Mouse (Mus musculus) testis, adult 2 months (tissue): Measurements from ENCODE around the gene Plpp1. TPM values are rescaled to one million over a fixed set of nuclear protein-coding genes. Genes with fewer than 3 reads are reported as not detected.

ENCODE experiments used
- H3K27ac ChIP-seq: fragments of 200-500 bp; 2 replicates; pipeline ENCODE4 v1.5.1; 2012; ENCODE audit warnings: low read depth, low read length; ENCODE audit not compliant: control insufficient read depth, insufficient read depth
- H3K27me3 ChIP-seq: fragments of 200-500 bp; 2 replicates; pipeline ENCODE4 v1.6.1; 2012; ENCODE audit warnings: mild to moderate bottlenecking, low read length, moderate library complexity; ENCODE audit not compliant: control insufficient read depth, insufficient read depth
- H3K36me3 ChIP-seq: fragments of 200-500 bp; 2 replicates; pipeline ENCODE4 v1.6.1; 2012; ENCODE audit warnings: mild to moderate bottlenecking, low read length; ENCODE audit not compliant: control insufficient read depth, insufficient read depth
- H3K4me1 ChIP-seq: fragments of 200-500 bp; 2 replicates; pipeline ENCODE4 v1.6.1; 2012; ENCODE audit warnings: low read length; ENCODE audit not compliant: control insufficient read depth, insufficient read depth
- H3K4me3 ChIP-seq: fragments of 200-500 bp; 2 replicates; pipeline ENCODE4 v1.5.1; 2012; ENCODE audit warnings: low read depth, mild to moderate bottlenecking, low read length, moderate library complexity, mixed read lengths; ENCODE audit not compliant: control insufficient read depth
- CTCF ChIP-seq: fragments of 200-500 bp; IDR thresholded peaks from 2 replicates; pipeline ENCODE4 v1.5.1; 2012; ENCODE audit warnings: low read depth, mild to moderate bottlenecking, inconsistent platforms, low read length, moderate library complexity; ENCODE audit not compliant: control insufficient read depth, insufficient read depth, insufficient replicate concordance
- POLR2A ChIP-seq: fragments of 200-500 bp; IDR thresholded peaks from 2 replicates; pipeline ENCODE4 v1.6.1; 2012; ENCODE audit warnings: low read depth, mild to moderate bottlenecking, inconsistent platforms, low read length, moderate library complexity; ENCODE audit not compliant: control insufficient read depth
- polyA plus RNA-seq: library from polyadenylated mRNA; depleted of rRNA; stranded (reverse); fragments of >200 nt; gene quantifications from 2 replicates; pipeline ENCODE4 v1.2.3, GENCODE M21; 2012

The Plpp1 gene
- polyA plus RNA-seq, 1 experiment: 115 TPM

DNA sequence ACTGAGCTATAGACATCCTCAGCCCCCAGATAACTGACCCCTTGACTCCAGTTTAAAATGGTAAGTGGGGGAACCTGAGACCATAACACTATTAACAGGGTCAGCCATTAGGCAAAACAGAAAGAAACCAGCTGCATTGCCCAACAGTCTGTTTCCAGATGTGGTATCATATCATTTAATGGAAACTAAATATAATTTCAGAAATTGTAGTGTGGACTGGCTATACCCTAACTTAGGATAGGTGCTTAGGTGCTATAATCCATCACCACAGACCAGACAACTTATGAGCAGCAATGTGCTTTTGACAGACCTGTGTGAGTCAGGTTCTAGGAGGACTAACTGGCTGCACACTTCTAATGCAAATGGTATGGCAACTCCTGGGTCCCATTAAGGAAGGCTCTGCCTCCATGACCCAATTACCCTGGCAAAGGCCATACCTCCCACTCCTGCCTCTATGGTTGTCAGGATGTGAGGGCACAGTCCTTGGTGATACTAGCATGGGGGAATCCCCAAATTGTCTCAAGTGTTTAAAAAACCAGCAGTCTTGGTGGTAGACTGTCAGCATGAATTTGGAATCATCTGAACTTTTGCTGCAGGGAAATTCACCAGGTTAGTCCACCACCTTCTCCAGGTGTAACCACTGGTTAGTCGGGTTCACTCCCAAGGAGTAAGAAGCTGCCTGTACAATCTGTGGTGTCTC is 62.5 kb downstream of the Plpp1 start:
- Histone ChIP-seq H3K27ac (no peak overlapping the region), H3K4me3 (no peak overlapping the region), H3K4me1 (no peaks in the 10 kb centered on the region), H3K36me3 (no peaks in the 10 kb centered on the region; the same call in 1 of the 2 replicates), H3K27me3 (no peaks in the 10 kb centered on the region)
- no peak for TF ChIP-seq POLR2A

DNA sequence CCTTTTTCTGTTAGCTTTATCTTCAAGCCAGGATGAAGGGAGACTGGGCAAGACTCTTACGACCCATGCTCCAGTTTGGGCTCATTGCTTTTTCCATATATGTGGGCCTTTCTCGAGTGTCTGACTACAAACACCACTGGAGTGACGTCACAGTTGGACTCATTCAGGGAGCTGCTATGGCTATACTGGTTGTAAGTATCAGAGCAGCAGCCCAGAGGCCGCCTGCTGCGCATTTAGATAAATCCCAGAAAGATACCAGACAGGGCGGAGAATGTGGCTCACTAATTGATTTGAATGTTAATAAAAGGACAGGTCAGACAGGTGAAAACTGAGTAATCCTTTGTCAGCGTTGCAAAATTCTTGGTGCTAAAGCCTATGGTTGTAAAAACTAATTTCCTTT is 66.2 kb downstream of the Plpp1 start:
- Histone ChIP-seq H3K4me1 (no peaks in the 10 kb centered on the region), H3K4me3 (no peak overlapping the region), H3K36me3 (no peaks in the 10 kb centered on the region; the same call in 1 of the 2 replicates), H3K27me3 (no peaks in the 10 kb centered on the region), H3K27ac (no peak overlapping the region)
- TF ChIP-seq CTCF (no peak), POLR2A (no peak)

DNA sequence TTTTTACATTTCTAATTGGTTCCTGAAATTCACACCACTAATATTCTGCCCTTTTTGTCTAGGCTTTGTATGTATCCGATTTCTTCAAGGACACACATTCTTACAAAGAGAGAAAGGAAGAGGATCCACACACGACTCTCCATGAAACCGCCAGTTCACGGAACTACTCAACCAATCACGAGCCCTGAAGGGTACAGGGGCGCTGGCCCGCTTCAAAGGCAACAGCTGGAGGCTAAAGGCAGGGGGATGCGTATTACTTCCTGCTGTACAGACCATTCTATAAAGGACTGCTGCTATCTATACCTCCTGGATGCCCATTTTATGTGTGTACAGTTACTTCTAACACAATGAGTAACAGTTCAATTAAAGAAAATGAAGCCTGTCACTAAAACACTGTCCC is 66.8 kb downstream of the Plpp1 start:
- H3K4me1 ChIP-seq: no peaks in the 10 kb centered on the region
- no peak overlapping the region for H3K4me3 ChIP-seq
- H3K27ac ChIP-seq: no peak overlapping the region
- H3K36me3 ChIP-seq: no peaks in the 10 kb centered on the region; the same call in 1 of the 2 replicates
- TF ChIP-seq CTCF (no peak), POLR2A (no peak)
- H3K27me3 ChIP-seq: no peaks in the 10 kb centered on the region

DNA sequence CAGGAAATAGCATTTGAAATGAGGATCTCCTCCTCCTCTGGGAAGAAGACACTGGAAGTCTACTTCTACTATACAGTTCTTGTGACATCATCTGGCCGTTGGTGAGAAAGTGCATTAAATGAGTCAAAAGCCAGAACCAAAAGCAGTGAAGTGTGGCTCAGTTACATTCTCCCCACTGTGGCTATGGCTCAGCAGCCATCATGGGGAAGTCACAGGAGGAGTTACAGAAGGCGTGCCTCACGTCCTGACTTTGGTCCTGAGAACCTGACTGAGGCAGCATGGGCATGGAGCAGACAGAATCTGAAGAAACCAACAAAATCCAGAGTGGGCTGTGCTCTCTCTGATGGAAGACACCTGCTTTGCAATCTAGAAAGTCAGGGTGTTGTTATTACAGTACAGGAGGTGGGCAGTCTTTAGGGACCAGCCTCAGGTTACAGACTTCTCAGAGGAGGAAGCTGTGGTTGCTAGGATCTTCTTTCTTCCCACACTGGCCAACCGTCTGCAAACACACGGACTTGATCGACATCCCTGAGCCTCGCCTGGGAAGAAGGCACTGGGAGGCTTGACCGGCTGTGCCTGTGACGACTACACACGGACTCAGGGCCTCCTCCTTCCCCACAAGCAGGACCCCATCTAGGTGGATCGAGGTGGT is 69.6 kb downstream of the Plpp1 start:
- H3K36me3 ChIP-seq: no peaks in the 10 kb centered on the region; the same call in none of the 2 replicates
- H3K4me3 ChIP-seq: no peak overlapping the region

DNA sequence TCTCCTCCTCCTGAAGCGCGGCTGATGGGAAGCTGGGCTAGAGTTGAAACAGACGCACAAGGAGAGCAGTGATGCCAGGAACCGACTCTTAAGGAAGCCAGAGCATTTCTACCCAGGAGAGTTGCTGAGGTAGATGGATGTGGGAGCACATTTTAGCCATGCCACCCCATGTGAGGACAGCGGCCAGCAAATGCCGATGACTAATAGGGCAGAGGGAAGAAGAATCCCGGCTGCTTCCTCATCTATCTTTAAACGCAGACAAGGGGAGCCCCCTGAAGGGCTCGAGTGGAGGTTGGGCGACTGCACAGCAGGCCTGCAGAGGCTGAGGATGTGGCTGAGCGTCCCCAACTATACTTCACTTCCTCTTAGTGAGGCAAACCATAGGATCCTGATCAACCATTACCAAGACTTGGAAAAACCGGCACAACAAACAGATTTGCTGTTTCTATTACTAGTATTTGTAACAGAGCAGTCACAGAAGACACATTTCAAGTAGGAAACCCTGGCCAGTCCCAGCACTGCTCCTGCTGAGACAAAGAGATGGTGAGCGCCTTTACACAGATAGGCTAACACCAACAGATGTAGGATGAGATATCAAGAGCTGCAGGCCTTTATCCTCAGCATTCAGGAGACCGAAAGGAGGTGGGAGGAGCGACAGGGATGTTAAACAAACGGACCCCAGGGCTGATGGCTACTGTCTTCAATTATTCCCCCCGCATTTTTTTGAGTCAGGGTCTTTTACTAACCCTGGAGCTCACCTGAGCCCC is 71.1 kb downstream of the Plpp1 start:
- Histone ChIP-seq H3K4me1 (no peaks in the 10 kb centered on the region), H3K27me3 (no peaks in the 10 kb centered on the region), H3K27ac (no peak overlapping the region), H3K4me3 (no peak overlapping the region), H3K36me3 (no peaks in the 10 kb centered on the region; the same call in none of the 2 replicates)
- TF ChIP-seq POLR2A (no peak), CTCF (no peak)

More for the DNA sequence above, 69.6 kb downstream of the Plpp1 start:
- Histone ChIP-seq H3K4me1 (no peaks in the 10 kb centered on the region), H3K27me3 (no peaks in the 10 kb centered on the region), H3K27ac (no peak overlapping the region)
- TF ChIP-seq POLR2A: no peak
- no peak for TF ChIP-seq CTCF

DNA sequence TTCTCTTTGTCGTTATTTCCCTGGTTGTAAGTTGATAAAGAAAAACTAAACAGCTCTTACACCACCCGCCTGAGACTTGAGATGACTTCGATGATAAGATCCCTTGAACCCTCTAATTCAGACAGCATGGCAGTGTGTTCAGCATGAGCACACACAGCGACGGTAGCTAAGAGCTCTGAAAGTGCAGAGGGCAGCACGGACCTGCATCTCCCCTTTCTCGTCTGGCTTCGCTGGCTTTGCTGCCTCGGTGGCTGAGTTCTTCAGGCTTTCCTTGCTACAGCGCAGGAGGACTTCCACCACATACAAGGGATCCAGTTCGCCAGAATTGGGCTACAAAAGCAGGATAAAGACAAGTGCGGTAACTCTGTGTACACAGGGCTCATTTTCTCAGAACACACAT is 86.6 kb downstream of the Plpp1 start:
- no peaks in the 10 kb centered on the region for H3K27me3 ChIP-seq
- H3K36me3 ChIP-seq: peaks cover 2% of the 10 kb centered on the region; the same call in 1 of the 2 replicates
- no peak overlapping the region for H3K4me3 ChIP-seq
- no peaks in the 10 kb centered on the region for H3K4me1 ChIP-seq
- no peak for TF ChIP-seq CTCF
- TF ChIP-seq POLR2A: no peak
- no peak overlapping the region for H3K27ac ChIP-seq

DNA sequence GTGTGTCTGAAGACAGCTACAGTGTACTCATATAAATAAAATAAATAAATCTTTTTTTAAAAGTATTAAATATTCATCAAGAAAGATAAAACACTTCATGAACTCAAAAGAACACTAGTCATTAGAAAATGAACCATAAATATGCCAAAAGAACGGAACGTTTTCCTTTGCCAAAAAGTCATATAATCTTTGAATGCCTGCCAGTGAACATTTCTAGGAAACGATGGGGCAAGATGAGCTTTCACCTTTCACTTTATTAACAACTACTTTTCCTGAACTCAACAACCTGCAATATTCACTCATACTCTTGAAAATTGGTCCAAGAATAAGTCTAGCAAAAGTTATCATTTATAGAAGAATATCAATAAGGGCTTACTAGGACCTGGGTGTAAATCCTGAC is 101.6 kb downstream of the Plpp1 start:
- no peak overlapping the region for H3K4me3 ChIP-seq
- H3K36me3 ChIP-seq: peaks cover 4% of the 10 kb centered on the region
- H3K27me3 ChIP-seq: no peaks in the 10 kb centered on the region
- TF ChIP-seq CTCF: no peak
- no peak for TF ChIP-seq POLR2A
- no peak overlapping the region for H3K27ac ChIP-seq
- H3K4me1 ChIP-seq: no peaks in the 10 kb centered on the region
